Mouse (Mus musculus) skeletal muscle tissue, adult 2 months (tissue): ENCODE measurements around the gene Ppm1h.

Experiments
- DNase-seq: peaks from one replicate; pipeline ENCODE4 v3.0.0-alpha.2; 2012; ENCODE audit warnings: low read depth, low spot score

Gene Ppm1h

DNA sequence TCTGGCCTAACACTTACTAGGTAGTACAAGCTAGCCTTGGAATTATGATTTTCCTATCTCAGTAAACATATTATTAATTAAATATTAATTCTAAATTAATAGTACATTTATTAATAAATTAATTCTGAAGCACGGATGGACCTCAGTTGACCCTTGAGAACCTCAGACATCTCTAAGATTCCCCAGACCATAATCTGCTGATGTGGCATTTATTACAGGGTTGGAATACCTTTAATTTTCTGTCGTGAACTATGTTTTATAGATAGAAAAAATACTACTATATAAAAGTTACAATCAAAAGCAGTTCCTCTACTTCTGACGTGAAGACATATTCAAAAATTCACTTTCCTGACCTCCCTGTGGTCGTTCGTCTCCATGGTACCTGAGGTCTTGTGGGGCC, 19.8 kb downstream of the Ppm1h start:
- no peak for DNase-seq

DNA sequence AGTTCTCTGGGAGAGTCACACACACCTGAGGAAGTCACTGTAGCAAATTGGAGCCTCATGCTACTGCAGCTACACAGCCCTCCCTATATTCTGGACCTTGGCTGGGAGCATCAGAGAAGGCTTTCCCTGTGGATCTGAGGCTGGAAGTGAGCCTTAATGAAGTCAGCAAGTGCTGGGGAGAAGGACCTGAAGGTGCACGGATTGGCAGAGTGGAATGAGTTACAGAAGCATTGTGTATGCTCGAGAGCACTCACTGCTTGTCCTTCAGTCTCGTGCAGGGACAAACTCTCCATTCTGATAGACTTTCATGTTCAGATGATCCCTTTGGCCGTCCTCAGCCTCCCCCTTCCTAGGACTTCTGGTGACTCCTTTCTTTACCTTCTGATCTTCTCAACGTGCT, 26.3 kb downstream of the Ppm1h start:
- no peak for DNase-seq

DNA sequence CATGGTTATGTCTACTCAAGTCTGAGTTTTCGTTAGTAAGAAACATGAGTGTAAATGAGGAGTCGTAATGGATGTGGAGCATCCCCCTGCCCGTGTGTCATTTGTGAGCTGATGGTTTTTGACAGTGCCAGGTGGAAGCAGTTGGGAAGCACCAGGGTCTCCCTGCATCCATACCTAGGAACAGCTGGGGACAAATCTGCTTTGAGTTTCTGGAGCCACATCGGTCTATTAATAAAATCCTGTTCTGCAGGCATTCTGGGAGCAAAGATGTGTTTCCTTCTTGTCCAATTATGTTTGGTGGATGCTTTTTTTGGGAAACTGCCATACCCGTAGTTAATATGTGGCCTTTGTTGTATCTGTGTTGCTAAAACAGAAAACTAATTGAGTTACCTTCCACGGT, 26.9 kb downstream of the Ppm1h start:
- no peak for DNase-seq

DNA sequence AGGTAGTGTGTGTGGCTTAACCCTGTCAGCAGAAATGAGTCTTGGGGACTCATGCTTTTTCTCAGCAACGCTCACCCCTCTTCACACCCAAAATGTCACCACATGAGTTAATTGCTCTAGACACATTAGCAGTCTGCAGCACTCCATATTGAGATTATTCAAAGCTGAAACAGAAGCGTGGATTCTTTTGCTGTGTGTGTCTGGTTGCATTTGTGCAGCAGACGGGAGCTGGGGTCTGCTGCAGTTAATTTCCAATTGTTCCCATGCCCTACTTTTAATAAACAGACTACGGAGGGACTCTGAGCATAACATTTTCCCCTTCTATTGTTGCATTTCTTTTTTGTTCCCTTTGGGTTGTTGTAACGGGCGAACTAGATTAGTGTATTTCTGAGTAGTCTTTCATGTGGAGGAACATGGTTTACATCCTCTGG, 32.8 kb downstream of the Ppm1h start:
- DNase-seq, result no peak

DNA sequence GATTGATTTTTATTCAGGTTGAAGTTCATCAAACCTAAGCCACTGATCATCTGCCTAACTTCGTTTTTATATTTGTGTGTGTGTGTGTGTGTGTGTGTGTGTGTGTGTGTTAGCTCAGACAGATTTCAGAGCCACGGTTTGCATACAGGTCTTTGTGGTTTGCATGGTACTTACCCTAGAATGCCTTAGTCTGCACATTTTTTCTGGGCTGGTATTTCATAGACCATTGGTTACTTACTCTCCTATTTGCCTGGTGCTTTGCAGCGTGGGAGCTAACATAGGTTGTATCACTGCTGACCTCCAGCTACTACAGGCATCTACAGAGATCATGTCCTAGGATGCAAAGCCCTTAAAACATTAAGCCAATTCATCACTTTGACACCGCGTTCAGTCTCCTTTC, 33.7 kb downstream of the Ppm1h start:
- no peak for DNase-seq

DNA sequence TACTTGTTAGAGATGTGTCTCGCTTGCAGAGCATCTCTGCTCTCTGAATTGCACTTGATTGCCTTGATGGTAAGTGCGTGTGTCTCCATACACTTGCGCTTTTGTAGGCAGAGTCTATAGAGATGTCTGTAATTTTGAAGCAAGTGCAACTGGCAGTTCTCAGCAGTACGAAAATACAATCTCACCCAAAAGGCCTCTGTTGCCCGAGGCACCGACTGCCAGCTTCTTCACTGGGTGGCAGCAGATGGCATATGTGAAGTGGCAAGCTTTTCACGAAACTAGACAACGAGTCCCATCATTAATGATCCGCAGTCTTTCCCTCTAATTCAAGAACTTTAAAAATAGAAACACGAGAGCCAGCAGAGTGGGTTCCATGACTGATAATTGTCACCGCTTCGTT, 37.3 kb downstream of the Ppm1h start:
- DNase-seq, result no peak

DNA sequence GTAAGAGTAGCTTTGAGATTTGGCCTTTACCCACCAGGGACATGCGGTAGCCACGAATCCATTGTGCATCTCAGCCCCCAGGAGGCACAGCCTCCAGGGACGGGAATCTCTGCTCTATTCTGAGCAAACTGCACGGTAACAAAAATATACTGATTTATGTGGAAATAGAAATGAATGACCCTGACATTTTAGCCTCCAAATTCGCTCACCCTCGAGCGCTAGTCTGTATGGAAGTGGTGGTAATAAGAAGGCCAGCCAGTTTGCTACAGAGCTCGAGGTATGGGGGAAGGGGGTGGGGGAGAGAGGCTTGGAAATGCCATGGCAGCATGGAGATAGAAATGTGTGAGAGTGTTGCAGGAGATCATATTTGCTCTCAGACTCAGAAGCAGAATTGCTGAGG, 37.7 kb downstream of the Ppm1h start:
- DNase-seq, result no peak

DNA sequence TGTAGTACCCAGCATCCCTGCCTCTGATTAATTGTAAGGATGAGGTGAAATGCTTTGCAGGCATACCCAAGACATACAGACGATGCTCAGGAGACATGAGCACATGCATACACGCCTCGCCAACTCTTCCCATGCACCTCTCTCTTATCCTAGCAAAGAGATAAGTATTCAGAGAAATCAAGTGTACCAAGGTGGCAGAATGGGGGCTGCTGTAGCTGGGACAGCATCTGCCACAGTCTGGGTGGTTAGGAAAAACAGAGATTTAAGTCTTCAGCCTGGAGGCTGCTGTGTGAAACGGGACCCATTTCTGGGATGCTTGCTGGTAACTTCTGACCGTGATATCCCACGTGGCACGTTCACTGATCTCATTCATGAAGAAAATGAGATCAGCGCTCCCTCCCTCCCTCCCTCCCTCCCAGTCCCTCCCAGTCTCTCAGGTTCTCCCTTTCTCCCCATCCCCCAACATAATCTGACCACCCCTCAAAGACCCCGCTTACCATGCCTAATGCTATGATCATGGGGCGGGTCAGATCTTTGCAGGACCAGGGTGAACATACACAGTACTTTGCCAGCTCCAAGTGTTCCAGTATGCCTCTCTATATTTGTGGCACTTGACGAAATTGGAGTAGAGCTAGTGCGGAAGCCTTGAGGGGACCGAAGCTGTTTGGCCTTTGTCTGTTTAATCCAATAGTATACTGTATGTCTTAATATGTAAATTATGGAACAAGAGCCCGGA, 38.3 kb downstream of the Ppm1h start:
- DNase-seq, result no peak

DNA sequence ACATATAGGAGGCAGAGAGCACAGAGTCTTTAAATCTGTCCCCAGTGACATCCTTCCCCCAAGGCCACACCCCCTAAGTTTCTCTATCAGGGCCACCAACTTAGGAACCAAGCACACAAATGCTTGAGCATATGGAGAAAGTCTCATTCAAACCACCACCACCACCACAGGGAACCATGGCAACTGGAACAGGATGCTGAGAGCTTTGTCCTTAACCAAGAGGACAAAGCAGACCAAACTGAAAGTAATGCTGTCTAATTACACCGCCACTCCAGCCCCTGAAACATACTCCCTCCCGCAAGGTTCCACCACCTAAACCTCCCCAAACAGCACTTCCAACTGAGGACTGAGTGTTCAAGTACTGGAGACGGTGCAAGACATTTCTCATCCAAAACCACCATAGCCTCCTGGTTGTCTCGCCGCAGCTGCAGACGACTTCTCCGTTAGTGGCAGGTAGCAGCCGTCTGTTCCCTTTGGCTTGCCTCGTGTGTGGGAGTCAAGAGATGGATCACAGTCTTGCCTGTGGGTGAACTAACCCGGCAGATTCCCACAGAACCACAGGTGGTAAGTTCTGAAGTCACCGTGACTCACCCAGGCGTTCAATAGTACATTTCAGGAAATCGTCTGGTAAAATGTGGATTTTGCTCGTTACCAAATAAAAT, 39.3 kb downstream of the Ppm1h start:
- no peak for DNase-seq

DNA sequence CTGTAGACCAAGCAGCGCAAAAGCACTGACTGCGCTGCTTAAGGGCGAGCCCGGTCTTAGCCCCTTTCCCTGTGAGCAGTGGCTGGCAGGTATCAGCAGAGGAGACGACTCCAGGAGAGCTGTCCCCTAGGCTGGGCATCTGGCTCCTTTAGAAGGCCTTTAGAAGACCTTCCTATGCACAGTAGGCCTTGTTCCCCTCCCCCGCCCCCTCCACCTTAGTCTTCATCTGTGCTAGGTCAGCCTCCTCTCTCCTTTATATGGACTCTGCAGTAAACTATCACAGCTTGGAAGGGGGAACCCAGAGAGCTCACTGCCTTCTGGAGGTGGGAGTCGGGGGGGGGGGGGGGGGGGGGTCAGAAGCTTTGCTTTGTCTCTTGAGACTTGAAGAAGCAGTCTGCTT, 40.4 kb downstream of the Ppm1h start:
- DNase-seq, result no peak

DNA sequence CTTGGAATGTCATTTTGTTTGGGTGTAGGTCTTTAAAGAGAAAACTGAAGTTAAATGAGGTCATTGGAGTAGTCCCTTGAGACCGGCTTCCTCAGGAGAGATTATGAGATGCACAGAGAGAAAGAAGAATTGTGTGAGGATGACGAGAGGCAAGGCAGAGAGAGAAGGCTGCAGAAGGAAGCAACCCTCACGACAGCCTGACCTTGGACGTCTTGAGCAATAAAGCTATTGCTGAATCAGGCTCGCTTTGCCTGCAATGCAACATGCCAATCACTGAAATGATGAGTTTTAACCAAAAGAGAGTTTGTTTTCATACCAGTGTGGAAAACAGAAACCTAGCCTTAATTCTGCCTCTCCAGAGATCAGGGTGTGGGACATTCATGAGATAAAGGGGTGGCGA, 43.5 kb downstream of the Ppm1h start:
- DNase-seq, result no peak

DNA sequence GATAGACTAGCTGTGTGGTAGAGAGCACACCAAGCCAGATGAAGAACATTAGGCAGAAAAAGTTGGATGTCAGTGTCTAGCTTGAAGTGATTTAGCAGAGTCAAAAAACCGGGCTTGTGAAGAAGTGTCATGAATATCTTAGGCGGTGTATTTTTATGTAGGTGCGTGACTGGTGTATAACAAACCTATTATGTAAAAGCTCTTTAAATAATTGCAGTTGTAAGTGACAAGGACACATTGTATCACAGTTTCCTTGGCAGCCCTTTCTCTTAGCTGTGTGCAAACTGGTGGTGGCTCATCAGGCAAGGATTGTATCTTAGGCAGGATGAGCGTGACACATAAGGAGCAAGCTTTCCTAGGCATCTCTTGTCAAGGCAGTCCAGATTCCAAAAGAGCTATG, 46.1 kb downstream of the Ppm1h start:
- DNase-seq, result no peak

DNA sequence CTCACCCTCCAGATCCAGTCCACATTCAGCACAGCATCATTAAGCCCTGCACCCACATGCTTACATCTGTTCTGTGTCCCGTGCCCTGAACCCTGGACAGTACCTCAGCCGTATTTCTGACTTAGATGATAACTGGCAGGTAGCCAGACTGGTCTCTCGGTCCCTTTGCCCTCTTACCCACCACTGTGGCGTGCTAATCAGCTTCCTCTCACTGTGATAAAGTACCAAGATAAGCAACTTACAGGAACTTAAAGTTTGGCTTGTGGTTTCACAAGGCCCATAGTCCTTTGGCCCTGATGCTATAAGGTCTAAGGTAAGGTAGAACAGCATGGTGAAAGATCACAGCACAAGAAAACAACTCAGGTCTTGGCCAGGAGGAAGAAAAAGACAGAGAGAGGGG, 48.7 kb downstream of the Ppm1h start:
- no peak for DNase-seq

DNA sequence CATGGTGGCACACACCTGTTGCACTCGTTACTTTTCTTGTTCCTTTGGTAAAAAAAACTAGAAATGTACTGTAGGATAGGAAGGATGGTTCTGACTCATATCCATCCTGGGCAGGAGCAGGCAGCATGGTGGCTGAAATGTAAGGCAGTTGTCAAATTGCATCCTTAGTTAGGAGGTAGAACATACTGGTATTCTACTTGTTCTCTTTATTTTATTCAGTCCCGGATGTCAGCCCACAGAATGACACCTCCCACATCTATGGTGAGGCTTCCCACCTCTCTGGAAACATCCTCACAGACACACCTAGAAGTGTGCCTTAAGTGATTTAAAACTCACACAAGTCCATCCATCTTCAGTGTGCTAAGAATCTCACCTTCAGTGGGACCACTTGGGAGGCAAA, 49.6 kb downstream of the Ppm1h start:
- no peak for DNase-seq

DNA sequence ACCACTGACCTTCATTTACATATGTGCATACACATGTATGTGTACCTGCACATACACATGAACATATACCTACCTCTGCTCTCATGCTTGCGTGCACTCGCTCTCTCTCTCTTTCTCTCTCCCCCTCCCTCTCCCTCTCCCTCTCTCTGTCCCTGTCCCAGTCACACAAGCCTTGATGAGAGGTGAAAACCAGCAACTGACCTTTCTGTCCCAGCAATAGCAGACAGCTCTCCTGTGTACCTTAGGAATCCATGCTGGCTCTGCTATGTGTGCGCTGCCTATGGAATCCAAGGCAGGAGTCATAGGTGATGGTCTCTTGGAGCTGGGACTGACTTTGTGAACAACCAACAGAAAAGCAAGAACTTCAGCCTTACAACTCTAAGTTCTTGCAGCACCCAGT, 53.6 kb downstream of the Ppm1h start:
- DNase-seq, result no peak

DNA sequence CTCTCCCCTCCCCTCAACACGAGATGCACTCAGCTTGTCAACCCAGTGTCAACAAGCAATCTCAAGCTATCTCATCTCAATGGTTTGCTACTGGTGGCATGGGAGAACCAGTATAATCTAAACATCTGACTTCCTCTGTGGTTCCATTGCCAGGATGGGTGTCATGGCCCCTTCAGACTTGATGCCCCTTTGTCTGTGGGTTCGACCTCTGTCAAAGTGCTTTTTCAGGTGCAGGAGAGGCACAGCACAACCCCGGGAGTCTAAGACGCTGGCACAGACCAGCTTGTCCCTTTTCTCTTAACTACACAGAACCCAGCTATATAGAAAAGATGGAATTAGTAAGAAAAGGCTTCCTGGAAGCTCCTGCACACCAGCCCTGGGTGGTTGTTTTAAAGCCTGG, 56.0 kb downstream of the Ppm1h start:
- DNase-seq, result no peak

DNA sequence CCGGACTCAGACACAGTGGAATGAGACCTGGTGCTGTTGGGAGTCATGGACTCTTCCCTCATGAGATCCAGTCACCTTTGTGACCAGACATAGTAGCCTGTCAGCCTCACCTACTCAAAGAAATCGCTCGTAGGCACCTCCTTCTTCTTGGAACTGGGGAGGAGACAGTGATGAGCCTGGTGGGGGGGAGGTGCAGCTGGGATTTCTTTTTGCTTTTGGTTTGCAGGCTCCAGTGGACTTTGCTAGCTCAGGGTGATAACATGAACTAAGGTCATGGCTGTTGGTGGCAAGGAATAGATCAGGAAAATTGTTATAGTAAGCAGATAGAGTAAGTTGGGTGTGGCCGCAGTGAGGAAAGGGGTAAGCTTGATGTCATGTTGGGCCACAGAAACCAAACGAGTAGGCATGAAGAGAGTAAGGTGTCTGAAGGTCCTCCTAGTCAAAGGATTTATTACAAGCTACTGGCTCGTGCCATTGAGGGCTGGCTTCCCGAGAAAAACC, 56.8 kb downstream of the Ppm1h start:
- no peak for DNase-seq

DNA sequence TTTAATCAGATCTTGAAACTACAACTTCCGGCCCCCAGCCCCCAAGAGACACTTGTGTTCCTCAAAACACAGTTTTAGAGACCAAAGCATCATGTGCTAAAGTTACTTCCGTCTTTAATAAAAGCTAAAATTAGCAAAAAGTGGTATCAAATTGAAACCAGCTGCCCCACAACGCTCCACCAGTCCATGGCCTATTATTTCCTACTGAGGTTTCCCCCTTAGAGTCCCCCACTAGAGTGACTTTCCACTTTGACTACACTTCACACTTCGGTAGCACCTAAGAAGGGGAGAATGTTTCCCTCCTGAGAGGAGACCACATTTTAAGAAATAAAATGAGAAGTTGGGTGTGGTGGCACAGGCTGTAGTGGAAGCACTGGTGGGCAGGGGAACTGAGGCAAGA, 58.3 kb downstream of the Ppm1h start:
- DNase-seq, result no peak

DNA sequence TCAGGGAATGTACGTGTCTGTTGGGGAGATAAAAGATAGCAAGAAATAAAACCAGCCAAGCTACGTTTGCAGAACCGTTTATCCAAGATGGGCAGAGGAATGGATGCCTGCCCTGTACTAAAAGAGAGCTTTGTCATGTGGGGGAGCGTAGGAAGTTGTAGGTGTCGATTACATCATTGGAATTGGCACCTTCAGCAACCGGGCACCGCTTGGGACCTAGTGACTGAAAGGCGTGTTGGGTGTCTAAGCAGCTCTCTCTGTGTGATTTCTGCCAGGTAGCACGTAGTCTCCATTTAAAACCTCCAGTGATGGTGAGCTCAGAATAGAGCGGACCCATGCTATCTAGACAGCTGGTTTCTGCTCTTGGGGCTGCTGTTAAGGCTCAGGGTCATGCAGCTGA, 60.0 kb downstream of the Ppm1h start:
- no peak for DNase-seq

DNA sequence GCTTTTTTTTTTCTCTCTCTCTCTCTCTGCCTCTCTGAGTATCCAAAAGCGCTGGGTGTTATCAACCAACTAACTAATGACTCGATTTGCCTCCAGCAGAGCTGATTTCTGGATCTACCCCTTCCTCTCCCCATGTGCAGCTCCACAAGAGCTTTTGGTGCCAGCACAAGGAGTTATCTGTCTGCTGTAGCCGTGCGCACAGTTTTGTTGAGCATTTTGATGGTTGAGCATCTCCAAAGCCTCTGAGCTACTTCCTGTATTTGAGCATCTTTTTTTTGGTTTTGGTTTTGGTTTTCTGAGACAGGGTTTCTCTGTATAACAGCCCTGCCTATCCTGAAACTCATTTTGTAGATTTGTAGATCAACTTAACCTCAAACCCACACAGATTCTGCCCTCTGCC, 60.5 kb downstream of the Ppm1h start:
- no peak for DNase-seq

DNA sequence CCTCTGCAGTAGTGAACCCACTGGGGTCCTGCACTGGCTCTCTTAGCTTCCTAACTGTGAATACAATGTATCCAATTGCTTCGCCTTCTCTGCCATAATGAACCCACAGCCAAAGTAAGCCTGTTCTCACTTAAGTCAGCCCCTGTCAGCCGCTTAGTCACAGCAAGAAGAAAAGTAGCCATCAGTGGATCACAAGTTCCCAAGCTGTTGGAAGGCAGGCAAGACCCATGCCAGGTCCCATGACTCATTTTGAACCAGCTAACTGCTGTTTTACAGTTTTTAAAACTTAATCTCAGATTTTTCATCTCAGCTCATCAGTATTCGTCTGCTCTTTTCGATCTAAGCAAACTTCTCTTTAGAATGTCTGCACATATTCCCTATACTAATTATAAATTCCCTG, 61.6 kb downstream of the Ppm1h start:
- no peak for DNase-seq

DNA sequence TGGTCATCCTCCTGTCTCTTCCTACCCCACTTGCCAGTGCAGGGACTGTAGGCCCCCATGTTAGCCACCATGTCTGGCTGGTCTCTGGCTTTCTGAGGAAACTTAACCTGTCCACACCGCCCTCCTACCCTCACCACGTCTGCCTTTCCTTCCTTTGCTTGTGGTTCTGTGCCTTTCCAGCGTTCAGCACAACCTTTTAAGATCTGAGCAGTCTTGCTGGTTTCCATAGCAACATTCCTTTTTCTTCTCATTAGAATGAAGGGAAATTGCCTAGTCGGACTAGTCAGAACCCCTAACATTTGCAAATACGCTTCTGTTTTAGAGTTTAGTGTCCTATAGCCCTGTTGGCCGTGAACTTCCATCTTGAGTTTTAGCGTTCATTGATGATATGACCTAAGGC, 62.6 kb downstream of the Ppm1h start:
- DNase-seq, result no peak

DNA sequence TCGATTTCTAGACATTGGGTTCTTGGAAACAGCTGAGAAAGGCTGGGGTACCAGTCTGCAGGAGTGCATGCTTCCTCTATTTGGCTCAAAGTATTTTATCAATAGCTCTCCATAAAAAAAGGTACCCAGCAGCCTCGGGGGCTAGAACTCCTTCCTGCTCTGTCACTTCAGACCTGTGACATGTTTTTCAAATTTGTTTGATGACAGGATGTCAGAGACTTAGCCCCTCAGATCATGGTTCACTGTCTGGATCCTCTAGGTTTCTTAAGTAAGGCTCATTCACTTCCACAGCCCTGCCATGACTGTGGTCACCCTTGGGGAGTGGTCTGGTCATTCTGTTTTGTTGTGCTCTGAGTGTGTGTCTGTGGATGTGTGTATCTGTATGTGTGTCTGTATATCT, 63.6 kb downstream of the Ppm1h start:
- no peak for DNase-seq

DNA sequence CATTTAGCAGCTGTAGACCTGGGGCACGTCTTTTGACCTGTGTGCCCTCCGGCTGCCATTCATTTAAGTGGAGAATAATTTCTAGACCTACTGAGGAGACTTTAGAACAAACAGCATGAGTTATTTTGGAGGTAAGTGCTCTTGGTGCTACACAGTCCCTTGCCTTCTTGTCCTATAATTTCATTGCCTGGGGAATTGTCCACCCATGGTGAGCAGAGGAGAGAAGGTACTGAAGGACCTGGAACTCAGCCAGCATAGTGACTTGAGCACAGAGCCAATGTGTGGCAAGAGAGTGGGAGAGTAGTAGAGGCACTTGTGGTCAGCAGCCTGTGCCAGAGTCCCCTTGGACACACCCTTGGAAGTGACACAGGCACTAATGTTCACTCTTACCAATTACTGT, 64.8 kb downstream of the Ppm1h start:
- DNase-seq, result no peak
